Mouse (Mus musculus) heart, adult 8-10 months (tissue): Measurements from ENCODE around the gene Bmp15. TPM values are rescaled to one million over a fixed set of nuclear protein-coding genes. Genes with fewer than 3 reads are reported as not detected.
A peak's percentile ranks its signal among the peaks of the same experiment; 100 is the strongest.

Source experiments
- DNase-seq: peaks from one replicate; pipeline ENCODE4 v3.0.0; 2022; ENCODE audit warnings: low spot score
- total RNA-seq, 4 experiments: library from RNA; stranded (reverse); gene quantifications; 2 replicates each; pipeline ENCODE4 v1.2.4; 2022

Gene Bmp15
- total RNA-seq, result not detected

- DNase-seq, result no peak
These were observed at the start of gene Bmp15 for GRCm38 (mm10) chrX:6320621-6321020. Gene Bmp15 (minus strand): TSS chrX:6320721.

- DNase-seq, result no peak
These were observed 48.3 kb upstream of the Bmp15 start for GRCm38 (mm10) chrX:6368822-6369221.

GRCm38 (mm10) chrX:6357503-6358114 is 37.1 kb upstream of the Bmp15 start:
- no peak for DNase-seq

- no peak for DNase-seq
These were observed 36.4 kb upstream of the Bmp15 start for GRCm38 (mm10) chrX:6356876-6357275.

GRCm38 (mm10) chrX:6345273-6345959 is 24.9 kb upstream of the Bmp15 start:
- DNase-seq, result no peak

GRCm38 (mm10) chrX:6324056-6324455 is 3.5 kb upstream of the Bmp15 start:
- no peak for DNase-seq

GRCm38 (mm10) chrX:6317747-6318146 is 2.8 kb downstream of the Bmp15 start:
- DNase-seq, result peak; percentile 21

Other genes with a start within 250 kb of the Bmp15 start
- gene AU022751, start 237.3 kb downstream of the Bmp15 start, total RNA-seq, result not detected
- gene Nudt10, start 147.7 kb downstream of the Bmp15 start, total RNA-seq, result 1 to 10 TPM in 1 of 4 experiments, under 1 TPM in 3; 0.80 to 1.1 (median 0.83) TPM
- gene Shroom4, start 79.1 kb upstream of the Bmp15 start, total RNA-seq, result 10 to 100 TPM; 11.9 to 17.4 (median 14.1) TPM